Mouse (Mus musculus): ENCODE data around the gene C1galt1. TPM values are rescaled to one million over a fixed set of nuclear protein-coding genes. Genes with fewer than 3 reads are reported as not detected.

Gene C1galt1
- polyA plus RNA-seq (2015; fragmentation: Nextera tagmentation; extraction: Ambion mirVana): 1.6 and 1.7 TPM in 2 replicates

- ATAC-seq: peak; percentile 87
- Histone ChIP-seq H3K4me3 (ENCODE audit: low read depth, low read length) (peak within 1 kb of the TSS; percentile 82), H3K9me3 (replicated peaks; ENCODE audit: control insufficient read depth, low read length, poor library complexity, severe bottlenecking) (no peaks in the 10 kb centered on the region), H3K9ac (ENCODE audit: low read depth, low read length) (peak within 1 kb of the TSS; percentile 91), H3K27ac (ENCODE audit: low read length) (peak within 1 kb of the TSS; percentile 92), H3K4me1 (ENCODE audit: control insufficient read depth, insufficient read depth, low read length) (peaks cover 17% of the 10 kb centered on the region), H3K4me2 (ENCODE audit: low read length) (peak within 1 kb of the TSS; percentile 63), H3K36me3 (ENCODE audit: control insufficient read depth, insufficient read depth, low read length) (no peaks in the 10 kb centered on the region), H3K27me3 (ENCODE audit: control insufficient read depth, insufficient read depth, low read depth, low read length) (no peaks in the 10 kb centered on the region)
- under 1% methylated on average over 53 of the region's 93 CpGs for WGBS
Measured at GRCm38 (mm10) chr6:7844802-7845679, at the start of gene C1galt1. TSS of gene C1galt1 (plus strand) at chr6:7844842.

DNA sequence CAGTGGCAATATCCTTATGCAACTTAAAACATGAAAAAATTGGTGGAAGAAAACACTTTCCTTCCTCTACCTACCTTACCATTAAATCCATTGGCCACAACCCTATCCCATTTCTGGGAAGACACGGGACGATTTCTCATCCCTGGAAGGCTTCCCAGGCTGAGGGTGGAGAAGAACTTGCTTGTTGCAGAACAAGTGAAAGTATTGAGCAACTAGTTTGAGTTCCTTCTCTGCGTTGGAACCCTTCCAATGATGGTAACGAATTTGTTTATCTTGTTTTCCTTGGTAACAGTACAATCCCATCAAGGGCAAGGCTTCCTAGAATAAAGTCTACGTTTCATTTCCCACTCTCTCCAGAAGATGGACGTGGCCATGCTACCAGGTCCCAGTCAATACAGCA, 44.7 kb upstream of the C1galt1 start:
- Histone ChIP-seq H3K27ac (ENCODE audit: low read length) (no peak overlapping the region), H3K4me2 (ENCODE audit: low read length) (no peak overlapping the region), H3K9me3 (replicated peaks; ENCODE audit: control insufficient read depth, low read length, poor library complexity, severe bottlenecking) (no peaks in the 10 kb centered on the region), H3K27me3 (ENCODE audit: control insufficient read depth, insufficient read depth, low read depth, low read length) (no peaks in the 10 kb centered on the region), H3K36me3 (ENCODE audit: control insufficient read depth, insufficient read depth, low read length) (no peaks in the 10 kb centered on the region), H3K4me1 (ENCODE audit: control insufficient read depth, insufficient read depth, low read length) (no peaks in the 10 kb centered on the region), H3K4me3 (ENCODE audit: low read depth, low read length) (no peak overlapping the region), H3K9ac (ENCODE audit: low read depth, low read length) (no peak overlapping the region)
- 88% methylated on average over 6 of the region's 6 CpGs for WGBS
- no peak for ATAC-seq

DNA sequence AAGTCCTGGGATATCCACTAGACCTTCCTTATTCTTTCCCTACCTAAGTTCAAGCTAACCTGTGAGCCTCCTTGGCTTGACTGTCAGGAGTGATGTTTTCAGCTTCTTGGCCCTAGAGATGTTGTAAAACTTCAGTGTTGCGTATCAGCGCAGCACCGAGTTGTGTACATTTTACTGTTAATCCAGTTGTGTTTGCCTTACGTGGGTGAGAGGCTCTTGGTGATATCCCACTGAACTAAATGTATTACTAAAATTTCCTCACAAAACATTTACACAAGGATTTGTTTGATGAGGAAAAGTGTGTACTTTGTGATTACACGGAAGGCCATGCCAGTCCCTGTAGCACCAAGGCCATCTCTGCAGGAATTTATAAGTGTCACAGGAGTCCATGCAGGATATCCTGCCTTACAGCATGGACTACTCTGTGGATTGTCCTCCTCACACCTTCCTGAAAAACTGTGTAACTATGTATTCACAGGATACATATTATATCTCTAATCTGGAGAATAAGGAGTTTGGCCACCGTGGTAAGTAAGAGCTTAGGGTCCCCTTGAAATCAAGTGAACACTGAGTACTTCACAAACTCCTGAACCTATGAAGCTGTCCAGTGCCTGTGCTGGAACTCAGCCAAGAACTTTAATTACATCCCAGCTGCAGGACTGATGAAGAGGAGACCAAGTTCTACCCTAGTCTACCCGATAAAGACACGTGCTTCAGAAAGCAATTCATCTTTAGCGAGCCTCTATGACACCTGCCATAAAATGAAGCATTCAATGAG, 40.7 kb upstream of the C1galt1 start:
- Histone ChIP-seq H3K4me1 (ENCODE audit: control insufficient read depth, insufficient read depth, low read length) (no peaks in the 10 kb centered on the region), H3K9me3 (replicated peaks; ENCODE audit: control insufficient read depth, low read length, poor library complexity, severe bottlenecking) (no peaks in the 10 kb centered on the region), H3K27ac (ENCODE audit: low read length) (no peak overlapping the region), H3K9ac (ENCODE audit: low read depth, low read length) (no peak overlapping the region), H3K36me3 (ENCODE audit: control insufficient read depth, insufficient read depth, low read length) (no peaks in the 10 kb centered on the region), H3K4me2 (ENCODE audit: low read length) (no peak overlapping the region), H3K4me3 (ENCODE audit: low read depth, low read length) (no peak overlapping the region), H3K27me3 (ENCODE audit: control insufficient read depth, insufficient read depth, low read depth, low read length) (no peaks in the 10 kb centered on the region)
- WGBS: 89% methylated on average over 9 of the region's 9 CpGs
- no peak for ATAC-seq

DNA sequence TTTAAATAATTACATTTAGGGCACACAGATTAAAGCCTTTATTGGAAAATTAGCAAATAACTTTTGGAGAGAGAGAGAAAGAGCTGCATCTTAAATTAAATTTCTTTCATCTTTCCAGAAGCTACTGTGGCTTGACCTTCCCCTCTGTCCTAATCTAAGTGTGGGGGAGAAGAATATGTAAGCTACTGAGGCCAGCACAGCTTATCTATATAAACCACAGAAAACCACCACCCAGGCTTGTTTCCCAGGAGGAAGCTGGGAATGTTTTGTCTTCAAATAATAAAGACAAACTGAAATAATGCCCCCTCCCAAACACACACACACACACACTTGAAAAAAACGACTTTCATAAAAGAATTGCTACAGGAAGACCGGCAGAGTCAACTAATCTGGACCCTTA, 30.5 kb upstream of the C1galt1 start:
- Histone ChIP-seq H3K9ac (ENCODE audit: low read depth, low read length) (no peak overlapping the region), H3K9me3 (replicated peaks; ENCODE audit: control insufficient read depth, low read length, poor library complexity, severe bottlenecking) (no peaks in the 10 kb centered on the region), H3K4me3 (ENCODE audit: low read depth, low read length) (no peak overlapping the region), H3K36me3 (ENCODE audit: control insufficient read depth, insufficient read depth, low read length) (no peaks in the 10 kb centered on the region), H3K27ac (ENCODE audit: low read length) (no peak overlapping the region), H3K4me1 (ENCODE audit: control insufficient read depth, insufficient read depth, low read length) (no peaks in the 10 kb centered on the region), H3K4me2 (ENCODE audit: low read length) (no peak overlapping the region), H3K27me3 (ENCODE audit: control insufficient read depth, insufficient read depth, low read depth, low read length) (no peaks in the 10 kb centered on the region)
- WGBS: 33% methylated on average over 2 of the region's 2 CpGs
- no peak for ATAC-seq

DNA sequence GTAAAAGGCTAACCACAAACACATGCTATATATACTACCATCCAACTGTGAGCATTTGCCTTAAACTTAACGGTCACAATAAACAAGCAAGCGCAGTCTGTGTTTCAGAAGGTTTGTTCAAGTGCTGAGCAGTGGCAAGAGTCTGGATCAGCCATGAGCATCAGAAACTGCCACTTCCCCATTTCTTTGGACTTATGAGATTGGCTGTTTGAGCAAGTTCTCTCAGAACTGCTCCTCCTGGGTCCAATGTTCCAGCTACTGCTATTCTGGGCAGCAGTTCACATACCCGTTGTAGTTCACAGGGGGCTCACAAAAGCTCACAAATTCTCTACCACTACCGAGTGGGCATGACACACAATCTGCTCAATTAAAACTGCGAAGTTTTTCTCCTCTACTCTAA, 28.4 kb upstream of the C1galt1 start:
- no peaks in the 10 kb centered on the region for H3K36me3 ChIP-seq (ENCODE audit: control insufficient read depth, insufficient read depth, low read length)
- no peak overlapping the region for H3K27ac ChIP-seq (ENCODE audit: low read length)
- no peaks in the 10 kb centered on the region for H3K9me3 ChIP-seq (replicated peaks; ENCODE audit: control insufficient read depth, low read length, poor library complexity, severe bottlenecking)
- H3K4me1 ChIP-seq (ENCODE audit: control insufficient read depth, insufficient read depth, low read length): no peaks in the 10 kb centered on the region
- H3K27me3 ChIP-seq (ENCODE audit: control insufficient read depth, insufficient read depth, low read depth, low read length): no peaks in the 10 kb centered on the region
- H3K9ac ChIP-seq (ENCODE audit: low read depth, low read length): no peak overlapping the region
- no peak for ATAC-seq
- WGBS: 78% methylated on average over 5 of the region's 5 CpGs
- H3K4me3 ChIP-seq (ENCODE audit: low read depth, low read length): no peak overlapping the region
- no peak overlapping the region for H3K4me2 ChIP-seq (ENCODE audit: low read length)

DNA sequence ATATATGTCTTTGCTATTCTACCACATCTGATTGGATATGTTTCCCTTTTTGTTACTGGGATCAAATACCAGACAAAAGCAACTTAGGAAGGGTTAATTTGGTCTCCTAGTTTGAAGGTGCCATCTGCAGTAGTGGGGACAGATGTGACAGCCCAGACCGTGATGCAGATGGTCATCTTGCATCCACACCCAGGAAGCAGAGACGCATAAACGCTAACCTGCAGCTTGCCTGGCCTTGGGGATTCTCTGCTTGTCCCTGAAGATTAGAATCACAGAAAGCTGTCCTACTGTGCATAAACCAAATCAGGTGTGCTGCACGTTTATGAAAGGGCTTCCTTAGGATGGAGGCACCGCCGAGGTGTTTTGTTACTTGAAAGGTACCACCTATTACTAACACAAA, 22.0 kb upstream of the C1galt1 start:
- no peak overlapping the region for H3K9ac ChIP-seq (ENCODE audit: low read depth, low read length)
- no peak overlapping the region for H3K4me3 ChIP-seq (ENCODE audit: low read depth, low read length)
- no peaks in the 10 kb centered on the region for H3K4me1 ChIP-seq (ENCODE audit: control insufficient read depth, insufficient read depth, low read length)
- H3K36me3 ChIP-seq (ENCODE audit: control insufficient read depth, insufficient read depth, low read length): no peaks in the 10 kb centered on the region
- H3K27ac ChIP-seq (ENCODE audit: low read length): no peak overlapping the region
- H3K27me3 ChIP-seq (ENCODE audit: control insufficient read depth, insufficient read depth, low read depth, low read length): no peaks in the 10 kb centered on the region
- 62% methylated on average over 6 of the region's 6 CpGs for WGBS
- no peak overlapping the region for H3K4me2 ChIP-seq (ENCODE audit: low read length)
- ATAC-seq: no peak
- no peaks in the 10 kb centered on the region for H3K9me3 ChIP-seq (replicated peaks; ENCODE audit: control insufficient read depth, low read length, poor library complexity, severe bottlenecking)

DNA sequence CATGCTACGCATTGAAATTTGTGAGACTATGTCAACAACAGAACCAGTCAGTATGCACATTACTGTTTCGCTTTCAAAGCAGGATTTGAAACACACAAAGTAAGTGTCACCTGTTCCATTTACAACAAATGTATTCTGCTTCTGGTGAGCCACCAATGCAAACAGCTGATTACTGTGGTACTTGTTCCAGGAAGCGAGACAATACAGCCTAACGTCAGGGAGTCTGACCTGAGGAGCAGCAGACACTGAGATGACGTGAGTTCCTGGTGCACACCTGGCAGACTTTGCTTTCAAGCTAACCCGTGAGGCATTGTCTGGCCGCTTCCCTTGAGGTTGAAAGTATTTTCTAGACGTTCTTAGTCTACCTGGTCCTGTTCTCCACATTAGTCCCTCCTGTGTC, 13.8 kb upstream of the C1galt1 start:
- Histone ChIP-seq H3K27ac (ENCODE audit: low read length) (no peak overlapping the region), H3K27me3 (ENCODE audit: control insufficient read depth, insufficient read depth, low read depth, low read length) (no peaks in the 10 kb centered on the region), H3K4me2 (ENCODE audit: low read length) (no peak overlapping the region), H3K9ac (ENCODE audit: low read depth, low read length) (no peak overlapping the region), H3K4me1 (ENCODE audit: control insufficient read depth, insufficient read depth, low read length) (no peaks in the 10 kb centered on the region), H3K9me3 (replicated peaks; ENCODE audit: control insufficient read depth, low read length, poor library complexity, severe bottlenecking) (no peaks in the 10 kb centered on the region), H3K4me3 (ENCODE audit: low read depth, low read length) (no peak overlapping the region), H3K36me3 (ENCODE audit: control insufficient read depth, insufficient read depth, low read length) (no peaks in the 10 kb centered on the region)
- 79% methylated on average over 8 of the region's 8 CpGs for WGBS
- ATAC-seq: no peak

DNA sequence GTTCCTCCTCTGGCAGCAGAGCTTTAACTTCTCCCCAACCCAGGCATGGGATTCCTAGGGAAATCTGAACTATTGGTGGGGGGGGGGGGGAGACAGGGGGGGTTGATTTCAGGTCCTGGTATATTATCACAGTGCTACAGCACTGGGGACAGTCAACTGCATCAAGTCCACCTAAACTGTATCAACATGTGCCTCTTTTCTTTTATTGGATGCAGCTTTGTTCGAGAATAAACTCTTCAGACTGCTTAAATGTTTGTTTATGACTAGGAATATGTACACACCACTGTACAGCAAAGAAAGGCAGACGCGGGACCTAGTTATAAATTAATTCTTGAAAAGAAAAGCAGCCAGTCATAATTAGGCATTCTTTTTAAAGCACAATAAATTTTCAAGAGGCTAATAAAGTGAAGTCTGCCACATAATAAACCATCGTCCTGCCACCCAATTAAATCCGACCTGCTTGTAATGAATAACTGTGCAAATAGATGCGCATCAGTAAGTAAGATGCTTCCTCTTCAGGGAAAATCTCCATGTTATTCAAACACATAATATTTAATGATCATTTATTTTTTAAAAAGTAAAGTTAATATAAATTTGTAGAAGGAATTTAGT, 12.0 kb upstream of the C1galt1 start:
- Histone ChIP-seq H3K4me2 (ENCODE audit: low read length) (no peak overlapping the region), H3K9me3 (replicated peaks; ENCODE audit: control insufficient read depth, low read length, poor library complexity, severe bottlenecking) (no peaks in the 10 kb centered on the region), H3K4me1 (ENCODE audit: control insufficient read depth, insufficient read depth, low read length) (no peaks in the 10 kb centered on the region), H3K9ac (ENCODE audit: low read depth, low read length) (no peak overlapping the region), H3K27ac (ENCODE audit: low read length) (no peak overlapping the region), H3K36me3 (ENCODE audit: control insufficient read depth, insufficient read depth, low read length) (no peaks in the 10 kb centered on the region), H3K27me3 (ENCODE audit: control insufficient read depth, insufficient read depth, low read depth, low read length) (no peaks in the 10 kb centered on the region), H3K4me3 (ENCODE audit: low read depth, low read length) (no peak overlapping the region)
- WGBS: 60% methylated on average over 6 of the region's 6 CpGs
- ATAC-seq: no peak

Measured in midbrain, embryonic 16.5 days (tissue).